Mouse (Mus musculus): ENCODE results near the gene Inpp5a. TPM values are rescaled to one million over a fixed set of nuclear protein-coding genes. Genes with fewer than 3 reads are reported as not detected.

Gene Inpp5a
- polyA plus RNA-seq, 1 experiment from 2014 or later: 29.1 TPM

GRCm38 (mm10) chr7:139387921-139388669 lies 814 bp upstream of the Inpp5a start:
- ATAC-seq: peak; percentile 60

GRCm38 (mm10) chr7:139389213-139389761 lies 378 bp downstream of the Inpp5a start:
- Histone ChIP-seq H3K36me3 (ENCODE audit: control insufficient read depth, insufficient read depth) (no peaks in the 10 kb centered on the region), H3K4me2 (replicated peaks; ENCODE audit: low read depth) (peak overlapping the region; percentile 93), H3K9ac (ENCODE audit: low read depth, low read length) (peak overlapping the region; percentile 91), H3K27me3 (replicated peaks; ENCODE audit: control insufficient read depth, insufficient read depth, low read length) (no peaks in the 10 kb centered on the region), H3K27ac (ENCODE audit: low read depth, low read length) (peak overlapping the region; percentile 87), H3K4me1 (replicated peaks; ENCODE audit: control insufficient read depth, insufficient read depth, low read length) (peaks cover 6% of the 10 kb centered on the region; the same call in 1 of the 2 replicates), H3K9me3 (ENCODE audit: control insufficient read depth) (no peaks in the 10 kb centered on the region), H3K4me3 (ENCODE audit: low read depth, low read length) (peak overlapping the region; percentile 77)
- ATAC-seq: peak; percentile 13
- WGBS: under 1% methylated on average over 37 of the region's 53 CpGs
- peak; percentile 50 for TF ChIP-seq CTCF (IDR thresholded peaks at IDR 0.05; ENCODE audit: low read depth)

More at GRCm38 (mm10) chr7:139387921-139388669, 814 bp upstream of the Inpp5a start:
- Histone ChIP-seq H3K27me3 (replicated peaks; ENCODE audit: control insufficient read depth, insufficient read depth, low read length) (no peaks in the 10 kb centered on the region), H3K4me1 (replicated peaks; ENCODE audit: control insufficient read depth, insufficient read depth, low read length) (peaks cover 6% of the 10 kb centered on the region; the same call in 1 of the 2 replicates), H3K36me3 (ENCODE audit: control insufficient read depth, insufficient read depth) (no peaks in the 10 kb centered on the region), H3K4me3 (ENCODE audit: low read depth, low read length) (peak overlapping the region; percentile 77), H3K27ac (ENCODE audit: low read depth, low read length) (peak overlapping the region; percentile 81), H3K9me3 (ENCODE audit: control insufficient read depth) (no peaks in the 10 kb centered on the region), H3K4me2 (replicated peaks; ENCODE audit: low read depth) (peak overlapping the region; percentile 64), H3K9ac (ENCODE audit: low read depth, low read length) (peak overlapping the region; percentile 71)
- no peak for TF ChIP-seq CTCF (IDR thresholded peaks at IDR 0.05; ENCODE audit: low read depth)
- whole genome bisulfite sequencing: 13% methylated on average over 16 of the region's 16 CpGs

- Histone ChIP-seq H3K4me2 (replicated peaks; ENCODE audit: low read depth) (peak overlapping the region; percentile 93), H3K9me3 (ENCODE audit: control insufficient read depth) (no peaks in the 10 kb centered on the region), H3K9ac (ENCODE audit: low read depth, low read length) (no peak overlapping the region), H3K36me3 (ENCODE audit: control insufficient read depth, insufficient read depth) (no peaks in the 10 kb centered on the region), H3K4me1 (replicated peaks; ENCODE audit: control insufficient read depth, insufficient read depth, low read length) (peaks cover 6% of the 10 kb centered on the region; the same call in 1 of the 2 replicates), H3K4me3 (ENCODE audit: low read depth, low read length) (peak overlapping the region; percentile 77), H3K27me3 (replicated peaks; ENCODE audit: control insufficient read depth, insufficient read depth, low read length) (no peaks in the 10 kb centered on the region), H3K27ac (ENCODE audit: low read depth, low read length) (no peak overlapping the region)
- WGBS: 71% methylated on average over 3 of the region's 3 CpGs
- TF ChIP-seq CTCF (IDR thresholded peaks at IDR 0.05; ENCODE audit: low read depth): peak; percentile 56
- no peak for ATAC-seq
Measured at GRCm38 (mm10) chr7:139390380-139390779, 1.5 kb downstream of the Inpp5a start.

GRCm38 (mm10) chr7:139390926-139391325 lies 2.0 kb downstream of the Inpp5a start:
- H3K27ac ChIP-seq (ENCODE audit: low read depth, low read length): no peak overlapping the region
- no peak overlapping the region for H3K9ac ChIP-seq (ENCODE audit: low read depth, low read length)
- peak overlapping the region; percentile 77 for H3K4me3 ChIP-seq (ENCODE audit: low read depth, low read length)
- peak overlapping the region; percentile 93 for H3K4me2 ChIP-seq (replicated peaks; ENCODE audit: low read depth)
- no peak for ATAC-seq
- WGBS: 76% methylated on average over 9 of the region's 9 CpGs
- no peak for TF ChIP-seq CTCF (IDR thresholded peaks at IDR 0.05; ENCODE audit: low read depth)
- H3K36me3 ChIP-seq (ENCODE audit: control insufficient read depth, insufficient read depth): no peaks in the 10 kb centered on the region
- H3K27me3 ChIP-seq (replicated peaks; ENCODE audit: control insufficient read depth, insufficient read depth, low read length): no peaks in the 10 kb centered on the region
- peaks cover 6% of the 10 kb centered on the region; the same call in 1 of the 2 replicates for H3K4me1 ChIP-seq (replicated peaks; ENCODE audit: control insufficient read depth, insufficient read depth, low read length)
- H3K9me3 ChIP-seq (ENCODE audit: control insufficient read depth): no peaks in the 10 kb centered on the region

GRCm38 (mm10) chr7:139391691-139392090 lies 2.8 kb downstream of the Inpp5a start:
- no peaks in the 10 kb centered on the region for H3K9me3 ChIP-seq (ENCODE audit: control insufficient read depth)
- H3K4me1 ChIP-seq (replicated peaks; ENCODE audit: control insufficient read depth, insufficient read depth, low read length): peaks cover 6% of the 10 kb centered on the region; the same call in 1 of the 2 replicates
- no peak overlapping the region for H3K9ac ChIP-seq (ENCODE audit: low read depth, low read length)
- no peaks in the 10 kb centered on the region for H3K36me3 ChIP-seq (ENCODE audit: control insufficient read depth, insufficient read depth)
- H3K27ac ChIP-seq (ENCODE audit: low read depth, low read length): no peak overlapping the region
- 64% methylated on average over 5 of the region's 5 CpGs for WGBS
- no peaks in the 10 kb centered on the region for H3K27me3 ChIP-seq (replicated peaks; ENCODE audit: control insufficient read depth, insufficient read depth, low read length)
- peak overlapping the region; percentile 35 for H3K4me2 ChIP-seq (replicated peaks; ENCODE audit: low read depth)
- no peak overlapping the region for H3K4me3 ChIP-seq (ENCODE audit: low read depth, low read length)
- TF ChIP-seq CTCF (IDR thresholded peaks at IDR 0.05; ENCODE audit: low read depth): no peak
- ATAC-seq: no peak

GRCm38 (mm10) chr7:139392106-139392505 lies 3.2 kb downstream of the Inpp5a start:
- Histone ChIP-seq H3K36me3 (ENCODE audit: control insufficient read depth, insufficient read depth) (no peaks in the 10 kb centered on the region), H3K9me3 (ENCODE audit: control insufficient read depth) (no peaks in the 10 kb centered on the region), H3K27ac (ENCODE audit: low read depth, low read length) (no peak overlapping the region), H3K27me3 (replicated peaks; ENCODE audit: control insufficient read depth, insufficient read depth, low read length) (no peaks in the 10 kb centered on the region), H3K4me1 (replicated peaks; ENCODE audit: control insufficient read depth, insufficient read depth, low read length) (peaks cover 6% of the 10 kb centered on the region; the same call in 1 of the 2 replicates), H3K4me3 (ENCODE audit: low read depth, low read length) (no peak overlapping the region), H3K4me2 (replicated peaks; ENCODE audit: low read depth) (peak overlapping the region; percentile 35; the same call in 1 of the 2 replicates), H3K9ac (ENCODE audit: low read depth, low read length) (no peak overlapping the region)
- TF ChIP-seq CTCF (IDR thresholded peaks at IDR 0.05; ENCODE audit: low read depth): no peak
- WGBS: 75% methylated on average over 2 of the region's 2 CpGs
- no peak for ATAC-seq

All from intestine, postnatal 0 days (tissue).